Mouse (Mus musculus) bone marrow, adult 2 months (tissue): ENCODE measurements at regions not wholly inside any gene's neighbourhood (a gene's known extent, or its start where the extent isn't known, plus 50 kb on each side); places are given as distances from the start of the nearest gene placed in this dataset.

Source experiments
- CTCF ChIP-seq: fragments of 200-500 bp; IDR thresholded peaks from 2 replicates; pipeline ENCODE4 v1.5.1; 2011; ENCODE audit warnings: low read length, control low read depth; ENCODE audit not compliant: control insufficient read depth, insufficient read depth
- POLR2A ChIP-seq: fragments of 200-500 bp; IDR thresholded peaks from 2 replicates; pipeline ENCODE4 v1.6.1; 2011; ENCODE audit warnings: low read depth, mild to moderate bottlenecking, control low read depth, low read length, borderline replicate concordance; ENCODE audit not compliant: control insufficient read depth

DNA sequence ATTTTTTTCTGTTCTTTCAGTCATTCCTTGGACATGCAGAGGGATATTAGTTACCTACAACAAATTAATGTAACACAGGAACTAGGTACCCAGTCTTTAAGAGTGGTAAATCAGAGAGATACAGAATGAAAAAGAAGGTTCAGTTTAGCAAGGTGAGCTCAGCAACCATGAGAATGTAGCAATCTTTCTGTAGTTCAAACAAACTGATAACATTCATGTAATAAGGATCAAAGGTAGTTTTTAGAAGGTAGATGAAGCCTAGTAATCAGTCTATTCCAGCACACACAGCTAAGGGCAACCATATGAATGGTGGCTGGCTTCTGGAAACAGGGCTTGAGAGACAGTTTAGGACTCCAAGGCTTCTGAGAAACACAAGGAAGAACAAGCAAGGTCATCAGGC is 138.1 kb upstream of the Igf1 start:
- TF ChIP-seq POLR2A (no peak), CTCF (no peak)
